Mouse (Mus musculus) adrenal gland, postnatal 14 days (tissue): ENCODE measurements around the gene Nxph3. TPM values are rescaled to one million over a fixed set of nuclear protein-coding genes. Genes with fewer than 3 reads are reported as not detected.

Experiments
- DNase-seq: peaks from one replicate; pipeline ENCODE4 v3.0.0; 2021; ENCODE audit warnings: mixed read lengths
- total RNA-seq: library from RNA; stranded (reverse); gene quantifications from 2 replicates; pipeline ENCODE4 v1.2.3, GENCODE M21; 2021

The Nxph3 gene
- total RNA-seq, 1 experiment from 2014 or later = 2.6 TPM

GRCm38 (mm10) chr11:95493010-95493409 is 21.4 kb downstream of the Nxph3 start:
- no peak for DNase-seq

DNA sequence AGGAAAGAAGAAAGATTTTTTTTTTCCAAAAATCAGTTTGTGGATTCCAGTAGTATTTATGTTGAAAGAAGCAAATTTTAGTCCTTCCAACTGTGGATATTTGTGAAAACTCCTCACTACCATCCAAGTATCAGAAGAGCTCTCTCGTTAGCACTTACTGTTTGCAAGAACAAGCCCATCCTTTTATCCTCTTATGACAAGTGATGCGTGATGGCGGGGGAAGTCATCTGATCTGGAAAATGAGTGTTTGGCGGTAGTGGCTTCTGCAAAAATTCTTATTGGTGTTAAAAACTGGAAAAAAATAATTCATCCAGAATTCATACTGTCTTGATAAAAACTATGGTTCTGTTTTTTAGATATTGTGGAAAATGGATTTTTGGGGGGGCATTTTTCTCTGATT is 22.1 kb downstream of the Nxph3 start:
- no peak for DNase-seq

- DNase-seq = peak; percentile 76
Observed at GRCm38 (mm10) chr11:95490104-95490503, 24.3 kb downstream of the Nxph3 start.

GRCm38 (mm10) chr11:95487237-95487636 is 27.1 kb downstream of the Nxph3 start:
- DNase-seq = no peak

DNA sequence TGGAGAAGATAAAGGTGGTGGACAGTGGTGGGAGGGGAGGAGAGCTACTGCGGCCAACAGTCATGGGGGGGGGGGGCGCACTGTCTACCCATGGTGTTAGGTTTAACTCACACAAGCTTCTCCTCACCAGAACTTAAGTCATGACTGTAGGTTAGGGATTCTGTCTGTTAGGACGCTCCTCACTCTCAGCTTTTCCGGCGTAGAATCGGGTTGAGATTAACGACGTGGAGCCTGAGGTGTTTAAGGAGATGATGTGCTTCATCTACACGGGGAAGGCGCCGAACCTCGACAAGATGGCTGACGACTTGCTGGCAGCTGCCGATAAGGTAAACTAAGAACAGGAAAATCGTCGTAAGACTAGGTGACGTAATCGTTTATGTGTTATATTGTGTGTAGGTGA is 28.7 kb downstream of the Nxph3 start:
- no peak for DNase-seq

- no peak for DNase-seq
Observed at GRCm38 (mm10) chr11:95480662-95481061, 33.7 kb downstream of the Nxph3 start.

GRCm38 (mm10) chr11:95479458-95479857 is 34.9 kb downstream of the Nxph3 start:
- no peak for DNase-seq

- no peak for DNase-seq
Observed at GRCm38 (mm10) chr11:95476323-95476722, 38.0 kb downstream of the Nxph3 start.

DNA sequence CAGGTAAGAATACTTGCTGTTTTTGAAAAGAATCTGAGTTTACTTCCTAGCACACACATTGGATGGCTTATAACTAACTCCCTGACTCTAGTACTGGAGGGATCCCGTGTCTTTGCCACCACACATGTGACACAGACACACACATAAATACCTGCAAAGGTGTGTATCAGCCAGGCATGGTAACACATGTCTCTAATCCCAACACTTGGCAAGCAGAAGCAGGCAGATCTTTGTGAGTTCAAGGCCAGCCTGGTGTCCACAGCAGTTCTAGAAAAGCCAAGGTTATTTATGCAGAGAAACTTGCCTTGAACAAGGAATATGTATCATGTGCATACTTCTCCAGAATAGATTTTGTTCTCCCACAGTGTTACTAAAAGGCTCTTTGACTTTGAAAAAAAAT is 40.9 kb downstream of the Nxph3 start:
- DNase-seq = no peak

DNA sequence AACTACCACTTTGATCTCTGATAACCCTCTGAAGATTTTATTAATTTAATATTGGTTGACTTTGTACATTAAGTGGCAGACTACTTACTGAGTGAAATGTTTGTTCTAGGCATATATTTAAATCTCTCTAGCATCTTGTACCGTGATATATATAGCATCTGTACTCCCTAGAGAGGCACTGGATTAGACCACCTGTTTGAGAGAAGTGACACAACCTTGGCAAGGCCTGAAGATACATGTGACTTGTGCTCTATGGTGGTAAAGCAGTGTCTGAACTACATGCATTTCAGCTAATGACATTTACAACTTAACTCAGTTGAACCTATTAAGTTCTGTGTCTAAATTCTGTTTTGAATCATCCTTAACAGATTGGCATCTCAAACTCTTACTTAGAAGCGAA is 41.4 kb downstream of the Nxph3 start:
- DNase-seq = no peak

GRCm38 (mm10) chr11:95467731-95468130 is 46.6 kb downstream of the Nxph3 start:
- peak; percentile 49 for DNase-seq

DNA sequence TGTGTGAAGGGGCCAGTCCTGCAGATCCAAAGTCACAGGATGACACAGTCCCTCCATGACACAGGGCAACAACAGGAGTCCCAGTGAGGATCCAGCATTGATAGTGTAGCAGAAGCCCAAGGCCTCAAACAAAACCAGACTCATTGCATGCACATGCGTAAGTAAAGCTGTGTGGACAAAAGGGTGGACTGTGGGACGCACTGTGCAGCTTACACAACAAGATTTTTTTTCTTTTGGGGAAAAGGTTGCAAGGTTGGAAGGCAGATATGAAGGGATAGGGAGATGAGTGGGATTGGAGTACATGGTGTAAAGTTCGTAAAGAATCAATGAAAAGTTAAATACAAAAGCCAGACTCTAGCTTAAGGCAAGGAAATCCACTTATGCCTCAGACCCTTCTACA is 52.2 kb downstream of the Nxph3 start:
- no peak for DNase-seq

GRCm38 (mm10) chr11:95460872-95461271 is 53.5 kb downstream of the Nxph3 start:
- DNase-seq = no peak

Other genes with a start within 250 kb of the Nxph3 start
- gene Kat7, start 204.3 kb downstream of the Nxph3 start, total RNA-seq = 48.5 and 50.7 TPM in 2 replicates
- gene Fam117a, start 177.6 kb downstream of the Nxph3 start, total RNA-seq = 20.2 and 21.4 TPM in 2 replicates
- gene Slc35b1, start 129.9 kb downstream of the Nxph3 start, total RNA-seq = 51.0 and 62.2 TPM in 2 replicates
- gene Spop, start 100.5 kb downstream of the Nxph3 start, total RNA-seq = 110 and 123 TPM in 2 replicates
- gene Ngfr, start 73.2 kb upstream of the Nxph3 start, total RNA-seq = 5.6 and 14.3 TPM in 2 replicates
- 332 and 338 TPM in 2 replicates for gene Phb, start 152.4 kb upstream of the Nxph3 start, total RNA-seq
- gene Zfp652, start 198.1 kb upstream of the Nxph3 start, total RNA-seq = 42.9 and 43.6 TPM in 2 replicates
- gene B130006D01Rik, start 209.0 kb upstream of the Nxph3 start, total RNA-seq = 0.82 and 1.2 TPM in 2 replicates